Mouse (Mus musculus) embryonic facial prominence, embryonic 11.5 days (tissue): ENCODE results near the gene Eif1. TPM values are rescaled to one million over a fixed set of nuclear protein-coding genes. Genes with fewer than 3 reads are reported as not detected.

Source experiments
- ATAC-seq: fragments of 200-750 bp; cut with Nextera tagmentation; replicated peaks from 2 replicates; pipeline ENCODE4 v1.8.0; 2017; ENCODE audit warnings: low read depth; ENCODE audit not compliant: insufficient number of reproducible peaks, low FRiP score, low TSS enrichment
- DNase-seq: peaks from one replicate; pipeline ENCODE4 v3.0.0-alpha.2; 2015; ENCODE audit warnings: low spot score
- H3K27ac ChIP-seq: fragments of 300-500 bp; sonication (generic); replicated peaks from 2 replicates; pipeline ENCODE4 v1.5.1; 2014; ENCODE audit warnings: mild to moderate bottlenecking, low read depth, low read length, control low read depth
- H3K27me3 ChIP-seq: fragments of 300-500 bp; sonication (generic); 2 replicates; pipeline ENCODE4 v1.6.1; 2014; ENCODE audit warnings: mild to moderate bottlenecking, low read length, moderate library complexity, mixed read lengths; ENCODE audit not compliant: control insufficient read depth, insufficient read depth
- H3K36me3 ChIP-seq: fragments of 300-500 bp; sonication (generic); replicated peaks from 2 replicates; pipeline ENCODE4 v1.6.1; 2014; ENCODE audit warnings: low read depth, mild to moderate bottlenecking, low read length, moderate library complexity, mixed read lengths; ENCODE audit not compliant: control insufficient read depth, insufficient read depth
- H3K4me1 ChIP-seq: fragments of 300-500 bp; sonication (generic); 2 replicates; pipeline ENCODE4 v1.6.1; 2014; ENCODE audit warnings: low read length, mixed read lengths; ENCODE audit not compliant: control insufficient read depth, insufficient read depth
- H3K4me2 ChIP-seq: fragments of 300-500 bp; sonication (generic); 2 replicates; pipeline ENCODE4 v1.6.1; 2014; ENCODE audit warnings: low read depth, mild to moderate bottlenecking, control low read depth, low read length, moderate library complexity
- H3K4me3 ChIP-seq: fragments of 300-500 bp; sonication (generic); 2 replicates; pipeline ENCODE4 v1.5.1; 2014; ENCODE audit warnings: low read depth, low read length, control low read depth
- H3K9ac ChIP-seq: fragments of 300-500 bp; sonication (generic); replicated peaks from 2 replicates; pipeline ENCODE4 v1.6.1; 2014; ENCODE audit warnings: mild to moderate bottlenecking, control low read depth, low read length
- H3K9me3 ChIP-seq: fragments of 300-500 bp; sonication (generic); replicated peaks from 2 replicates; pipeline ENCODE4 v1.6.1; 2016; ENCODE audit warnings: mild to moderate bottlenecking, low read length, inconsistent platforms, mixed read lengths; ENCODE audit not compliant: control insufficient read depth
- WGBS: fragments of 180-500 bp; shearing (Covaris S2); extraction: QIAGEN DNeasy Blood & Tissue Kit; methylation state at CpG from one replicate; pipeline ENCODE4 v1.1.7; 2014; 5-methylcytosine and 5-hydroxymethylcytosine counted together
- polyA plus RNA-seq: library from polyadenylated mRNA; unstranded; fragments of >200 nt; fragmentation: Nextera tagmentation; extraction: Ambion mirVana; gene quantifications from 2 replicates; pipeline ENCODE4 v1.2.1, GENCODE M21; 2014

Gene Eif1
- polyA plus RNA-seq, result 1,683 and 1,757 TPM in 2 replicates

- Histone ChIP-seq H3K27me3 (no peaks in the 10 kb centered on the region), H3K4me3 (peak within 1 kb of the TSS; percentile 80), H3K9me3 (no peaks in the 10 kb centered on the region), H3K27ac (peak within 1 kb of the TSS; percentile 93), H3K36me3 (no peaks in the 10 kb centered on the region), H3K4me1 (no peaks in the 10 kb centered on the region), H3K9ac (peak within 1 kb of the TSS; percentile 90), H3K4me2 (peak within 1 kb of the TSS; percentile 68)
- ATAC-seq (peak; percentile 89), DNase-seq (peak; percentile 100)
- WGBS, result under 1% methylated on average over 55 of the region's 58 CpGs
Observed at GRCm38 (mm10) chr11:100319492-100320171, at the start of gene Eif1. Eif1 (plus strand) TSS chr11:100319885.

DNA sequence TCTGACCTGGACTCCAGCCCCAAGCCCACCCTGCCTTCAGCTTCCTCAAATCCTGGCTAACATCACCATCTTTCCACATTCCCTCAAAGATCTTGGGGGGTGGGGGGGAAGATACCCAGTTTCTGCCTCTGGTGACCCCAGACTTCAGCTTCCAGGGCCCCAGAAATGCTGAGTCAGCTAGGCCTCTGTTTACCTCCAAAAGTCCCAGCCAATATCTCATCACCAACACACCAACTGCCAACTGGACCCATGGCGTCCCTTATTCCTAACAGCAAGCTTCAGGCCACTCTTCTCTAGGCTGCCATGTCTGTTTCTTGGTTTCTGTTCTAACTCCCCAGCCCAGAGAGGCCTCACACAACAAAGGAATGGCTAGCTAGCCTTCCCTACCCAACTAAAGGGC, 47.8 kb upstream of the Eif1 start:
- WGBS, result 92% methylated on average over 1 of the region's 1 CpGs
- Histone ChIP-seq H3K4me2 (no peak overlapping the region), H3K9ac (no peak overlapping the region), H3K4me1 (no peaks in the 10 kb centered on the region), H3K4me3 (no peak overlapping the region), H3K36me3 (no peaks in the 10 kb centered on the region), H3K27ac (no peak overlapping the region), H3K9me3 (no peaks in the 10 kb centered on the region), H3K27me3 (no peaks in the 10 kb centered on the region)
- ATAC-seq (no peak), DNase-seq (no peak)

- DNase-seq, result no peak
- Histone ChIP-seq H3K4me2 (no peak overlapping the region), H3K4me3 (no peak overlapping the region), H3K4me1 (no peaks in the 10 kb centered on the region), H3K27ac (no peak overlapping the region), H3K9ac (no peak overlapping the region), H3K36me3 (no peaks in the 10 kb centered on the region), H3K9me3 (no peaks in the 10 kb centered on the region), H3K27me3 (no peaks in the 10 kb centered on the region)
- 76% methylated on average over 7 of the region's 7 CpGs for WGBS
- no peak for ATAC-seq
Observed at GRCm38 (mm10) chr11:100274719-100275118, 45.0 kb upstream of the Eif1 start.

- ATAC-seq, result no peak
- Histone ChIP-seq H3K4me3 (no peak overlapping the region), H3K4me2 (no peak overlapping the region), H3K9ac (no peak overlapping the region), H3K36me3 (no peaks in the 10 kb centered on the region), H3K27ac (no peak overlapping the region), H3K9me3 (no peaks in the 10 kb centered on the region), H3K4me1 (no peaks in the 10 kb centered on the region), H3K27me3 (no peaks in the 10 kb centered on the region)
- DNase-seq, result no peak
- WGBS, result 48% methylated on average over 5 of the region's 5 CpGs
Observed at GRCm38 (mm10) chr11:100275466-100275865, 44.2 kb upstream of the Eif1 start.

- DNase-seq (no peak), ATAC-seq (no peak)
- H3K4me2 ChIP-seq, result no peak overlapping the region
- H3K4me3 ChIP-seq, result no peak overlapping the region
- 74% methylated on average over 15 of the region's 15 CpGs for WGBS
- no peak overlapping the region for H3K9ac ChIP-seq
- H3K27ac ChIP-seq, result no peak overlapping the region
- no peaks in the 10 kb centered on the region for H3K27me3 ChIP-seq
- H3K4me1 ChIP-seq, result no peaks in the 10 kb centered on the region
- H3K9me3 ChIP-seq, result no peaks in the 10 kb centered on the region
- H3K36me3 ChIP-seq, result no peaks in the 10 kb centered on the region
Observed at GRCm38 (mm10) chr11:100277726-100278480, 41.8 kb upstream of the Eif1 start.

DNA sequence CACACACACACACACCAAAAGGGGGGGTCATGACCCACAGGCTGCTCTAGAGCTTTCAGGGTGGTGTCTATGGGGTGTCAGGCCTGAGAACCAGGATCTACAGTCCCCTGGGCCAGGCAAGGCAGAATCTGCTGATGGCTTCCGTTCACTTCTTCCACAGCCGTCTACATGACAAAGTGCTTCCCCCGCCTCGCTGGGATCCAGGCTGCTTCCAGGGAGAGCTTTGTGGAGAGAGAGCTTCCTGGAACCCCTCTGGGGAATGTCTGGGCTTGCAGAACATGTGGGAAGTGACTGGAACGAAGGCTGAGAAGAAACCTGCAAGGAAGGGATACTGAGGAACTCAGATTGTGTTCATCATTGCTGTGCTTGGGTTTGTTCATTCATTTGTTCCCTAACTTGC, 40.9 kb upstream of the Eif1 start:
- H3K4me1 ChIP-seq, result no peaks in the 10 kb centered on the region
- no peak for ATAC-seq
- H3K36me3 ChIP-seq, result no peaks in the 10 kb centered on the region
- no peak overlapping the region for H3K27ac ChIP-seq
- no peak overlapping the region for H3K4me2 ChIP-seq
- no peak for DNase-seq
- H3K27me3 ChIP-seq, result no peaks in the 10 kb centered on the region
- H3K9me3 ChIP-seq, result no peaks in the 10 kb centered on the region
- no peak overlapping the region for H3K9ac ChIP-seq
- no peak overlapping the region for H3K4me3 ChIP-seq
- 64% methylated on average over 5 of the region's 5 CpGs for WGBS

- Histone ChIP-seq H3K36me3 (no peaks in the 10 kb centered on the region), H3K4me3 (no peak overlapping the region), H3K4me2 (no peak overlapping the region), H3K4me1 (no peaks in the 10 kb centered on the region), H3K27ac (no peak overlapping the region), H3K9ac (no peak overlapping the region), H3K9me3 (no peaks in the 10 kb centered on the region), H3K27me3 (no peaks in the 10 kb centered on the region)
- ATAC-seq (peak; percentile 14; the same call in 1 of the 2 replicates), DNase-seq (peak; percentile 95)
- 21% methylated on average over 11 of the region's 11 CpGs for WGBS
Observed at GRCm38 (mm10) chr11:100281596-100282544, 37.8 kb upstream of the Eif1 start.
